Mouse (Mus musculus): ENCODE measurements at regions not wholly inside any gene's neighbourhood (a gene's known extent, or its start where the extent isn't known, plus 50 kb on each side); places are given as distances from the start of the nearest gene placed in this dataset.

DNA sequence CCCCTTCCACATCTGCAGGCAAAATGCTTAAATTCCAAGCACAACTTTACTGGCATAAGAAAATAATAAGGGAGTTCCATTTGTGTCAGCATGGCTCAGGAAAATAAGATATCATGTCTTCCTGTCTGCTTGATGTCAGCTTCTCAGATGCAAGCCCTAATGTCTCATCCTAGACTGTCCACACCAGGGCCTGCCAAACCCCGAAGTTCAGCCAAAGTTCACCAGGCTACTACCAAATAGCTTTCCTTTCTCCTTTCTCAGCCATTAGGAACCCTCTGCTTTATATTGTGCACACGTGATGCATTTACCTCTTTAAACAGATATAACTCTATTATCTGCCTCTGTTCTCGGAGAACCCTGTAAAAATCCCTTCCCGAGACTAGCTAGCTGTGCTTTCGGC lies 152.1 kb downstream of the En1 start:
- no peak for TF ChIP-seq GATA1 (IDR thresholded peaks at IDR 0.05; ENCODE audit: borderline replicate concordance, low read length)
- TF ChIP-seq FLI1 (IDR thresholded peaks at IDR 0.05; ENCODE audit: low read length) = no peak
